Mouse (Mus musculus): ENCODE measurements around the gene Ube2cbp. TPM values are rescaled to one million over a fixed set of nuclear protein-coding genes. Genes with fewer than 3 reads are reported as not detected.

Ube2cbp gene
- polyA plus RNA-seq, 1 experiment, result 2.2 TPM

DNA sequence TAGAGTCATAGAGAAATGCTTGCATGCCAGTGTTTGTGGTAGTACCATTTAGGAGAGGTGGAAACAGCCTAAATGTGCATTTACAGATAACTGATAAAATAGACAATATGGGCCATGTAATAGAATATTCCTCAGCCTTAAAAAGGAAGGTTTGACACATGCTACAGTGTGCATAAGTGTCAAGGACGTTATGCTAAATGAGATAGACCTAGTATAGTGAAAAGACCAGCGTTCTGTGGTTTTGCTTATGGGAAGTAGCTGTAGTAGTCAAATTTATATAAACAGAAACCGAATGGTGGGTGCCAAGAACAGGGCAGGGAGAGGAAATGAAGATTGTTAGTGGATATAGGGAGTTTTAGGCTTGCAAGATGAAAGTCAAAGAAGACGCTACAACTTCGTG is 12.0 kb upstream of the Ube2cbp start:
- H3K4me3 ChIP-seq (ENCODE audit: insufficient read depth, low read length), result no peak overlapping the region
- TF ChIP-seq POLR2A (IDR thresholded peaks at IDR 0.05; ENCODE audit: extremely low read depth, insufficient read depth, low read length), result no peak
- TF ChIP-seq CTCF (IDR thresholded peaks at IDR 0.05; ENCODE audit: extremely low read depth, insufficient read depth, low read length), result no peak
- H3K27ac ChIP-seq (ENCODE audit: insufficient read depth, low read length), result no peak overlapping the region
- peaks cover 6% of the 10 kb centered on the region for H3K4me1 ChIP-seq (ENCODE audit: control insufficient read depth, insufficient read depth, low read length)

GRCm38 (mm10) chr9:86475956-86476355 is 11.2 kb upstream of the Ube2cbp start:
- TF ChIP-seq POLR2A (IDR thresholded peaks at IDR 0.05; ENCODE audit: extremely low read depth, insufficient read depth, low read length) (no peak), CTCF (IDR thresholded peaks at IDR 0.05; ENCODE audit: extremely low read depth, insufficient read depth, low read length) (no peak)
- Histone ChIP-seq H3K4me1 (ENCODE audit: control insufficient read depth, insufficient read depth, low read length) (peaks cover 6% of the 10 kb centered on the region), H3K27ac (ENCODE audit: insufficient read depth, low read length) (no peak overlapping the region), H3K4me3 (ENCODE audit: insufficient read depth, low read length) (no peak overlapping the region)

GRCm38 (mm10) chr9:86466990-86467870 is 2.5 kb upstream of the Ube2cbp start, which contains the start of gene Dop1a:
Dop1a (plus strand) TSS chr9:86467154.
- TF ChIP-seq POLR2A (IDR thresholded peaks at IDR 0.05; ENCODE audit: extremely low read depth, insufficient read depth, low read length) (peak; percentile 56; the same call in 1 of the 2 replicates), CTCF (IDR thresholded peaks at IDR 0.05; ENCODE audit: extremely low read depth, insufficient read depth, low read length) (peak; percentile 57)
- Histone ChIP-seq H3K4me1 (ENCODE audit: control insufficient read depth, insufficient read depth, low read length) (peaks cover 2% of the 10 kb centered on the region; the same call in 1 of the 2 replicates), H3K27ac (ENCODE audit: insufficient read depth, low read length) (peak within 1 kb of the TSS; percentile 94), H3K4me3 (ENCODE audit: insufficient read depth, low read length) (peak within 1 kb of the TSS; percentile 92)

DNA sequence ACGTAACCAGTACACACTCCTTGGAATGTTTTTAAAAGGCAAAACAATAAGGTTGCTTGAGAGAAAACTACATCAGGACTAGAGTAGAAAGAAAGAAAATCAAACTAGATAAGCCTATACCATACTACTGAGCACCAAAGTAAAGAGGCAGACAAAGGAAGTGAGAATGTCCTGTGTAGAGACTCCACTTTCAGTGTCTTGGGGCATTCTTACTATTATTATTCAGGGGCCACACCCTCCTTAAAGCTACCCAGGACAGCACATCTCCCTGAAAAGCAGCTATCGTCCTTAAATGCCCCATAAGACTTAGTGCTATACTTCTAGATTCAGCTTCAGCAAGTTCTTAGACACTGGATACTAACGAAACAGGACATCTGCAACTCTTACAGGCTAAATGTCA is 11.1 kb downstream of the Ube2cbp start:
- Histone ChIP-seq H3K4me3 (ENCODE audit: insufficient read depth, low read length) (no peak overlapping the region), H3K4me1 (ENCODE audit: control insufficient read depth, insufficient read depth, low read length) (no peaks in the 10 kb centered on the region; the same call in none of the 2 replicates), H3K27ac (ENCODE audit: insufficient read depth, low read length) (no peak overlapping the region)
- TF ChIP-seq POLR2A (IDR thresholded peaks at IDR 0.05; ENCODE audit: extremely low read depth, insufficient read depth, low read length), result no peak
- no peak for TF ChIP-seq CTCF (IDR thresholded peaks at IDR 0.05; ENCODE audit: extremely low read depth, insufficient read depth, low read length)

DNA sequence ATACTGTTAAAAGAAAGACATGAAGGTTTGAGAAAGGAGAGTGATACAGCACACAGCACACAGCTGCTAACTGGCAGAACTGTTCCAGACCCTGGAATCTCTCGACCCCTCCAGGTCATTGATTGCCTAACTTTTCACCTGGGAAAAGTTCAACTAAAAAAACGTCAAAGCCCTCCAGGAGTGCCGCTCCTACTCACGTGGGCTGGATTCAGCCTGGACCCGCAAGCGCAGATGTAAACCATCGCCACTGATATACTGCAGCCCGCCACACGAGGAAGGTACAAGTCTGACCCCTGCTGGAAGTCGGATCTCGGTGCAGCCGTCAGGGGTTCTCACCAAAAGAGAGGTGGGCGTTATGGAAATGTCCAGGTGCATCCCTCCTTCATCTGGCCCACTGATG is 13.1 kb downstream of the Ube2cbp start:
- Histone ChIP-seq H3K4me3 (ENCODE audit: insufficient read depth, low read length) (peak overlapping the region; percentile 15; the same call in 1 of the 2 replicates), H3K27ac (ENCODE audit: insufficient read depth, low read length) (no peak overlapping the region), H3K4me1 (ENCODE audit: control insufficient read depth, insufficient read depth, low read length) (no peaks in the 10 kb centered on the region; the same call in none of the 2 replicates)
- TF ChIP-seq POLR2A (IDR thresholded peaks at IDR 0.05; ENCODE audit: extremely low read depth, insufficient read depth, low read length) (no peak), CTCF (IDR thresholded peaks at IDR 0.05; ENCODE audit: extremely low read depth, insufficient read depth, low read length) (peak; percentile 81)

DNA sequence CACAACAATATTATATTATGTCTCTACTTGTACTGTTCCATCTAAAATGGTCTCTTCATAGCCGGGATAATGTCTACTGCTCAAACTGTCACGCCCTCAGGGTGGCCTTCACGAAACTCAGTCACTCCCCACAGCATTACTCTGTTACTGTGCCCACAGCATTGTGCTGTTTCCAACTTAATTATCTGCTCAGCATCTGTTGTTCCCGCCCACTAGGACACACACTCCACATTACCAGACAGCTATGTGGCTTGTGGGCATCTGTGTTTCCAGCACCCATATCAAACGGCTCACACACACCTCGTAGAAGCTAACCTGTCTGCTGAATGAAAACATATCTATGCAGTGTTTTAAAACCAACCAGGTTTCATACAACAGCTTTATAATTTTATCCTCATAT is 13.7 kb downstream of the Ube2cbp start:
- Histone ChIP-seq H3K4me3 (ENCODE audit: insufficient read depth, low read length) (no peak overlapping the region), H3K4me1 (ENCODE audit: control insufficient read depth, insufficient read depth, low read length) (no peaks in the 10 kb centered on the region; the same call in none of the 2 replicates), H3K27ac (ENCODE audit: insufficient read depth, low read length) (no peak overlapping the region)
- TF ChIP-seq POLR2A (IDR thresholded peaks at IDR 0.05; ENCODE audit: extremely low read depth, insufficient read depth, low read length) (no peak), CTCF (IDR thresholded peaks at IDR 0.05; ENCODE audit: extremely low read depth, insufficient read depth, low read length) (no peak)

DNA sequence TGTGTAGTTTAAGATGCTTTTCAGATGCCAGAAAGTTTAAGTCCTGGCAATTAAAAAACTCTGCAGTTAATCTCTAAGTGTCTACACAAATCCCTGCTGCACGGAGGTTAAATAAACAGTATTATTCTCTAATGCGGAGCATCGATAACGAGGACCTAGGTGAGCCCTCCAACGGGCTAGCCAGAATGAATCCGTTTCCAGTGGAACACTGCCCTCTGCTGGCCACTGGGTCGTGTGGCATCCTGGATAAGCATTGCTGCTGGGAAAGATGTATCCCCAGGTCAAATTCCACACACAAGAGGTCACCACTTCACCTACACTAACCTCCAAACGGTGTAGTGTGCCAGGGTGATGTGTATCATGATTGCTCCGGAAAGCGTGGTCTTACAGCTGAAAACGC is 15.2 kb downstream of the Ube2cbp start:
- H3K27ac ChIP-seq (ENCODE audit: insufficient read depth, low read length), result no peak overlapping the region
- no peak overlapping the region for H3K4me3 ChIP-seq (ENCODE audit: insufficient read depth, low read length)
- H3K4me1 ChIP-seq (ENCODE audit: control insufficient read depth, insufficient read depth, low read length), result no peaks in the 10 kb centered on the region; the same call in none of the 2 replicates
- TF ChIP-seq POLR2A (IDR thresholded peaks at IDR 0.05; ENCODE audit: extremely low read depth, insufficient read depth, low read length), result no peak
- peak; percentile 96 for TF ChIP-seq CTCF (IDR thresholded peaks at IDR 0.05; ENCODE audit: extremely low read depth, insufficient read depth, low read length)

GRCm38 (mm10) chr9:86447431-86447830 is 17.3 kb downstream of the Ube2cbp start:
- TF ChIP-seq POLR2A (IDR thresholded peaks at IDR 0.05; ENCODE audit: extremely low read depth, insufficient read depth, low read length) (no peak), CTCF (IDR thresholded peaks at IDR 0.05; ENCODE audit: extremely low read depth, insufficient read depth, low read length) (no peak)
- H3K4me1 ChIP-seq (ENCODE audit: control insufficient read depth, insufficient read depth, low read length), result no peaks in the 10 kb centered on the region; the same call in none of the 2 replicates
- H3K4me3 ChIP-seq (ENCODE audit: insufficient read depth, low read length), result no peak overlapping the region
- H3K27ac ChIP-seq (ENCODE audit: insufficient read depth, low read length), result no peak overlapping the region

- Histone ChIP-seq H3K27ac (ENCODE audit: insufficient read depth, low read length) (no peak overlapping the region), H3K4me3 (ENCODE audit: insufficient read depth, low read length) (no peak overlapping the region), H3K4me1 (ENCODE audit: control insufficient read depth, insufficient read depth, low read length) (no peaks in the 10 kb centered on the region; the same call in none of the 2 replicates)
- TF ChIP-seq POLR2A (IDR thresholded peaks at IDR 0.05; ENCODE audit: extremely low read depth, insufficient read depth, low read length) (no peak), CTCF (IDR thresholded peaks at IDR 0.05; ENCODE audit: extremely low read depth, insufficient read depth, low read length) (no peak)
Measured at GRCm38 (mm10) chr9:86446847-86447246, 17.9 kb downstream of the Ube2cbp start.

DNA sequence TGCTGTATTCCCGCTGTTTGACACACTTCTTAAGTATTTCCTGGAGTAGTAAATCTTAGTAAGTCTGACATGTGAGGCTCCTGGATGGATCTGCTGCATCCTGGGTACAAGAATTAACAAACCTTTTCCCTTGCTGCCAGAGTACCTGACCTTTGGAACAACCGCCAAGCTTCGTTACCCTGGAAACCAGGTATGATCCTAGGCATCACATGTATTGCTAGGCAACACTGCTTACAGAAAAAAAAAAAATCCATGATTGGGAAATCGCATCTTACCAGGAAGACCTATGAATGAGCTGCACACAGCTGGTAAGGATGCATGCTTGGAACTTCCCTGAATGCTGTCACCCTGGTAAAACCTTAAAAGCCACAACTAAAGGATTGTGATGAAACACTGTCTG is 22.5 kb downstream of the Ube2cbp start:
- H3K4me1 ChIP-seq (ENCODE audit: control insufficient read depth, insufficient read depth, low read length), result no peaks in the 10 kb centered on the region
- TF ChIP-seq CTCF (IDR thresholded peaks at IDR 0.05; ENCODE audit: extremely low read depth, insufficient read depth, low read length), result no peak
- TF ChIP-seq POLR2A (IDR thresholded peaks at IDR 0.05; ENCODE audit: extremely low read depth, insufficient read depth, low read length), result no peak
- no peak overlapping the region for H3K27ac ChIP-seq (ENCODE audit: insufficient read depth, low read length)
- no peak overlapping the region for H3K4me3 ChIP-seq (ENCODE audit: insufficient read depth, low read length)
